Mouse (Mus musculus) E14TG2a.4 (cell line): Measurements from ENCODE around the gene Ffar2.
A peak's percentile ranks its signal among the peaks of the same experiment; 100 is the strongest.
"Not testable (repeated sequence)": the region's sequence is repeated elsewhere in the genome, so short reads cannot be mapped to it uniquely, and the experiment has no call there.

Source experiments
- H3K27me3 ChIP-seq: 2 replicates; pipeline ENCODE4 v1.6.1; 2014; ENCODE audit warnings: low read length, control low read depth; ENCODE audit not compliant: insufficient read depth
- H3K36me3 ChIP-seq: 2 replicates; pipeline ENCODE4 v1.6.1; 2014; ENCODE audit warnings: low read length, control low read depth; ENCODE audit not compliant: insufficient read depth
- H3K4me1 ChIP-seq: replicated peaks from 2 replicates; pipeline ENCODE4 v1.6.1; 2014; ENCODE audit warnings: low read depth, low read length, control low read depth
- H3K4me3 ChIP-seq: replicated peaks from 2 replicates; pipeline ENCODE4 v1.5.1; 2014; ENCODE audit warnings: mild to moderate bottlenecking, low read length
- H3K9me3 ChIP-seq: 2 replicates; pipeline ENCODE4 v1.6.1; 2014; ENCODE audit warnings: low read length, control low read depth
- CTCF ChIP-seq: conservative IDR thresholded peaks from 2 replicates; pipeline ENCODE4 v1.5.1; 2014; ENCODE audit warnings: low read length
- NANOG ChIP-seq: IDR thresholded peaks from 2 replicates; pipeline ENCODE4 v1.6.1; 2014; ENCODE audit warnings: borderline replicate concordance, low read length, mixed read lengths
- POU5F1 ChIP-seq: IDR thresholded peaks from 2 replicates; pipeline ENCODE4 v1.6.1; 2014; ENCODE audit warnings: low read length, borderline replicate concordance

The Ffar2 gene

GRCm38 (mm10) chr7:30847934-30848333 lies 24.4 kb upstream of the Ffar2 start:
- TF ChIP-seq CTCF (no peak), POU5F1 (no peak), NANOG (no peak)
- H3K9me3 ChIP-seq: no peaks in the 10 kb centered on the region
- no peaks in the 10 kb centered on the region for H3K36me3 ChIP-seq
- no peak overlapping the region for H3K4me3 ChIP-seq
- H3K27me3 ChIP-seq: 0 out of 2 replicates have a peak, but pooled peaks cover 2% of the 10 kb centered on the region
- peaks cover 64% of the 10 kb centered on the region for H3K4me1 ChIP-seq

DNA sequence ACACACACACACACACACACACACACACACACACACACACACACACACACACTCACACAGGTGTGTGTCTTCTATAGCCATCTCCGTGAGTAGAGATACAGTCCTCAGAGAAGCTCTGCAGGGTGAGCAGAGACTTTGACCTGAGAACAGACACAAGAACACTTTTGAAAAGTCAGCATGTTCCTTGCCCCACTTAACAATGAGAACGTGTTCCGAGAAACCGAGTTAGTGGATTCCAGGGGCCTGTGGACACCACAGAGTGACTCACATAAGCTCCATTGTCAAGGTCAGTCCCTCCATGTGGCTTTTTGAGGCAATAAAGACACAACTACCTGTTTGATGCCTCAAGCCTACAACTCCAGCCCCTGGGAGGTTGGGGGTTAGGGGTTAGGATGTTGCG lies 23.8 kb upstream of the Ffar2 start:
- TF ChIP-seq NANOG: no peak
- TF ChIP-seq POU5F1: no peak
- no peak for TF ChIP-seq CTCF
- Histone ChIP-seq H3K4me3 (no peak overlapping the region), H3K27me3 (no peaks in the 10 kb centered on the region), H3K9me3 (no peaks in the 10 kb centered on the region), H3K4me1 (peaks cover 66% of the 10 kb centered on the region), H3K36me3 (no peaks in the 10 kb centered on the region)

DNA sequence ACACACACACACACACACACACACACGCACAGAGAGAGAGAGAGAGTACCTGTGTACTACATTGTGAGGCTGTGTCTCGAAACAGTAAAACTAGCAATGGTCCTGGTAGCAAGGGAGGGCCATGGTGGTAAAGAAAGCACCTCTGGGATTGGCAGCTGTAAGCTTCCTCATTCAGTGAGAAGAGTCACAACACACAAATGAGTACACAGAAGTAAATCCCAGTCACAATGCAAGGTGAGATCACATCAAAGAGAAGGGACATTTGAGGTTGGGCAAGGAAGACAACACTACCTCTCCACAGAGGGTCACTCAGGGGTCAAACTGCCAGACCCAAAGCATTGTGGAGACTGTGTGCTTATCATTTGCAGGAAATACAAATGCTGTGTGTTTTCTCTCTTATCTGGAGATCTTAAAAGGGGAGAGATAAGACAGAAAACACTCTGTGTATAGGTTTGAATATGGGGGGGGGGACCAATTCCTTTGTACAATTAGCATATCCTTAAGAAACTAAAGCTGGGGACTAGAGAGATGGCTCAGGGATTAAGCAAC lies 23.0 kb upstream of the Ffar2 start:
- Histone ChIP-seq H3K36me3 (no peaks in the 10 kb centered on the region), H3K4me1 (peaks cover 69% of the 10 kb centered on the region), H3K9me3 (no peaks in the 10 kb centered on the region), H3K4me3 (0 out of 2 replicates have a peak overlapping the region, but pooled peaks have one; percentile 11), H3K27me3 (no peaks in the 10 kb centered on the region)
- no peak for TF ChIP-seq CTCF
- no peak for TF ChIP-seq NANOG
- TF ChIP-seq POU5F1: no peak

DNA sequence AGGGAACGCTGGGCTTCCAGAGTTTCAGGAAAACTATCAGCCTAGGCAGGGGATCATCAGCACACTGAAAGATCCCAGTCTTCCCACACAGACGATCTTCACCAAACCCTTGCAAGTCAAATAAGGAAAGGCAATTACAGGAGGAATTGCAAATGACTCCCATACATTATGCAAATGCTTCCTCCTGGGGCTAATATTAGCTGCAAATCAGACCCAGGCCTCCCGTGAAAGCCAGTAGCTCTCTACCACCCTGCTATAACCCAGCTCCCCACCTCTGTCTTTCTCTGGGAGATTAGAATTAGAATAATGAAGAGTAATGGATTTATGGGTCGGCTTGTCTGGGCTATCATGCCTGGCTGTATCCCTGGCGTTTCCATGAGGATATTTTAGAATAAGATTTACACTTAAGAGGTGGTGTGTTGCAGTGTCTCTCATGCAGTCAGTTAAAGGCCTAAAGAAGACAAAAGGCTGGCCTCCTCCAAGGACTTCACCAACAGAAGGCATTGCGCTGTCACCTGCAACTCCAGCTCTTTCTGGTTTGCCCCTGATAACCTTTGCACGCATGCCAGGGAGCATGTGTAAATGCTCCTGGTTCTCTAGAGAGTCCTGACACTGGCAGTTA lies 21.2 kb upstream of the Ffar2 start:
- Histone ChIP-seq H3K4me3 (peak overlapping the region; percentile 30; the same call in 1 of the 2 replicates), H3K36me3 (no peaks in the 10 kb centered on the region), H3K4me1 (peaks cover 78% of the 10 kb centered on the region), H3K9me3 (no peaks in the 10 kb centered on the region), H3K27me3 (no peaks in the 10 kb centered on the region)
- TF ChIP-seq CTCF (no peak), NANOG (no peak), POU5F1 (no peak)

- no peaks in the 10 kb centered on the region for H3K36me3 ChIP-seq
- H3K9me3 ChIP-seq: no peaks in the 10 kb centered on the region
- TF ChIP-seq CTCF: no peak
- TF ChIP-seq NANOG: no peak
- TF ChIP-seq POU5F1: no peak
- no peak overlapping the region for H3K4me3 ChIP-seq
- H3K4me1 ChIP-seq: peaks cover 59% of the 10 kb centered on the region
- no peaks in the 10 kb centered on the region for H3K27me3 ChIP-seq
Measured at GRCm38 (mm10) chr7:30842092-30842491, 18.5 kb upstream of the Ffar2 start.

- Histone ChIP-seq H3K27me3 (no peaks in the 10 kb centered on the region), H3K36me3 (no peaks in the 10 kb centered on the region), H3K4me3 (no peak overlapping the region), H3K4me1 (peaks cover 52% of the 10 kb centered on the region), H3K9me3 (no peaks in the 10 kb centered on the region)
- TF ChIP-seq NANOG: no peak
- no peak for TF ChIP-seq CTCF
- TF ChIP-seq POU5F1: no peak
Measured at GRCm38 (mm10) chr7:30841379-30841778, 17.8 kb upstream of the Ffar2 start.

GRCm38 (mm10) chr7:30840306-30840705 lies 16.7 kb upstream of the Ffar2 start:
- Histone ChIP-seq H3K36me3 (no peaks in the 10 kb centered on the region), H3K27me3 (no peaks in the 10 kb centered on the region), H3K9me3 (peaks cover 7% of the 10 kb centered on the region), H3K4me3 (no peak overlapping the region), H3K4me1 (peaks cover 45% of the 10 kb centered on the region)
- TF ChIP-seq NANOG (no peak), POU5F1 (no peak), CTCF (no peak)

DNA sequence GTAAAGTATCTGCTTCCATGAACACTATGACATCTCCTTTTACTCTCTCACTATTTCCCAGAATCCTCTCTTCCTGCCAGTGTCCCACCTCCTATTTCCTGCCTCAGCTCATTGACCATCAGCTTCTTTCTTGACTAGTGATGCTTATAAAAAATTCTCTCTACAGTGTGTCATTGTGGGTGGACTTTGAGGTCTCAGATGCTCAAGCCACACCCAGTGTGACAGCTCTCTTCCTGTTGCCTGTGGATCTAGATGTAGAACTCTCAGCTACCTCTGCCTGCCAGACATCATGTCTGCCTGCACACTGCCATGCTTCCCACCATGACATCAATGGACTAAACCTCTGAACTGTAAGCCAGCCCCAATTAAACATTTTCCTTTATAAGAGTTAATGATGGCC lies 13.7 kb upstream of the Ffar2 start:
- no peaks in the 10 kb centered on the region for H3K27me3 ChIP-seq
- H3K36me3 ChIP-seq: no peaks in the 10 kb centered on the region
- peaks cover 10% of the 10 kb centered on the region for H3K9me3 ChIP-seq
- TF ChIP-seq CTCF (no peak), NANOG (no peak), POU5F1 (no peak)
- peaks cover 20% of the 10 kb centered on the region for H3K4me1 ChIP-seq
- no peak overlapping the region for H3K4me3 ChIP-seq

- peaks cover 13% of the 10 kb centered on the region for H3K9me3 ChIP-seq
- H3K4me1 ChIP-seq: peaks cover 21% of the 10 kb centered on the region
- not testable (repeated sequence) for H3K27me3 ChIP-seq, H3K36me3 ChIP-seq
- H3K4me3 ChIP-seq: peak overlapping the region; percentile 41
Measured at GRCm38 (mm10) chr7:30832684-30833083, 9.1 kb upstream of the Ffar2 start.
